Mouse (Mus musculus): ENCODE measurements around the gene Lamtor2.

DNA sequence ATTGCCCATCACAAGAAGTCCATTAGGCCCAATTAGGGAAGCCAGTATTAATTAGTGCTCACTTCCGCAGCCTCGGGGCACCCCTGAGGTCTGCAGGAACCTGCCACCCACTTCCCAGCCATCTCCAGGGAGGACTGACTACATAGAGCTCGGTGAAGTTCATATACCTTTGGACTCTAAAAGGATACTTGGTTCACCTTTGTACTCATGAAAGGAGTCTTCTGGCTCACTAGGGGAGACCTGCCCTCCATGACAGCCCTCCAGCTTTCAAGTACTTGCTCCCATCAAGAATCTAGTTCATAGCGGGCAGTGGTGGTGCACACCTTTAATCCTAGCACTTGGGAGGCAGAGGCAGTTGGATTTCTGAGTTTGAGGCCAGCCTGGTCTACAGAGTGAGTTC, 34.5 kb downstream of the Lamtor2 start:
- no peak for TF ChIP-seq CTCF (IDR thresholded peaks at IDR 0.05)
- TF ChIP-seq POLR2A (IDR thresholded peaks at IDR 0.05; ENCODE audit: insufficient read depth, low read depth, low read length) = no peak

Data from heart, adult 2 months (tissue).